Mouse (Mus musculus) limb, embryonic 11.5 days (tissue): ENCODE data around the gene Tmem30a. TPM values are rescaled to one million over a fixed set of nuclear protein-coding genes. Genes with fewer than 3 reads are reported as not detected.

Experiments
- polyA plus RNA-seq: library from polyadenylated mRNA; unstranded; fragments of >200 nt; fragmentation: Nextera tagmentation; extraction: Ambion mirVana; gene quantifications from 2 replicates; pipeline ENCODE4 v1.2.1, GENCODE M21; 2014

Gene Tmem30a
- polyA plus RNA-seq, 1 experiment from 2014 or later = 44.1 TPM

Other genes with a start within 250 kb of the Tmem30a start
- 25.7 and 26.4 TPM in 2 replicates for gene Col12a1, start 74.7 kb downstream of the Tmem30a start, polyA plus RNA-seq
- 686 and 709 TPM in 2 replicates for gene Cox7a2, start 33.6 kb downstream of the Tmem30a start, polyA plus RNA-seq
- 1.2 and 1.5 TPM in 2 replicates for gene Filip1, start 219.3 kb upstream of the Tmem30a start, polyA plus RNA-seq